Mouse (Mus musculus): Measurements from ENCODE around the gene Prm2.
"Not testable (repeated sequence)": the region's sequence is repeated elsewhere in the genome, so short reads cannot be mapped to it uniquely, and the experiment has no call there.

Prm2 gene

DNA sequence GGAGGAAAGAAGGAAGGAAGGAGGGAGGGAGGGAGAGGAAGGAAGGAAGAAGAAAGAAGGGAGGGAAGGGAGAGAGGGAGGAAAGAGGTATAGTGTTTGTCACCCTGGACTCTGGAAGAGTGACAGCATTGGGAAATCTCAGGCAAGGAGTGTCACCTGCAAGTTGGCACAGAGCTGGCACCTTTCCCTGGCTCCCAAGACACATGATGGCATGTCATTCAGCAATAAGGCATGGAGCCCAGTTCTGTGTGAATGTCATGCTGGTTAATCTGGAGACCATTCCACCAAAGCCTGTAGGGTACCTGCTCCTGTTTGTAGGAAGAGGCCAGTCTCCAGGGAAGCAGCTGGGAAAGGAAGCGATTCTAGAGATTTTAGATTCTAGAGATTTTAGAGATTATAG is 14.4 kb upstream of the Prm2 start:
- DNase-seq: peak; percentile 43 to 52

DNA sequence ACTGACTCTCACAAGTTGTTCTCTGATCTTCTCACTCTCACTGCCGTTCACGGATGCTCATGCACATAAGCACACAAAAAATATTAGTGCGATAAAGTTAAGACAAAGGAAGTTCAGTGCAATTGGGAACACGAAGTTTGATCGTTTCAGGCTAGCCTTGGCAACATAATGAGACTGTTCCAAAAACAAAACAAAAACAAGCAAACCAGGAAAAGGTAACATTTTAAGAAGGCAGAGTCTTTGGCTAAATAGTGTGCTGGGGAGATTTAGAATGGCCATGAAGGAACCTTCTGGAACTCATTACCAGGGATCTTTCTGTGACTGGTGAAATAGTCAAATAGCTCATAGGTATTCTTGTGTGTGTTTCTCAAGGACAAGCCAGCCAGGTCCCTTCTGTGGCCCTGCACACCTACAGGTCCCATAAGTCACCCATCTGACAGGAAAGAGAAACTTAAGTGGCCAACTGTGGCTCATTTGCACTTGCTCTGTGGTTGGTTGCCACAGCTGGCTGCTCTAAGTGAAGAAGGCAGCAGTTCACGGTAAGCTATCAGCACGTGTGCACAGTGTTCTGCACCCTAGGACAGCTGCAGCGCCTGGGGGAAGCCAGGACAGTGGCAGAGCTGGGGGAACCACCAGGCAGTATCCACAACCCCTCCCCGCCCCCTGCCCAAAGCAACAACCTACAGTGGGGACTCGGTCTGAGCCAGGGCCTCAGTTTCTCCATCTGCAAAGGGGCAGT is 10.0 kb upstream of the Prm2 start, which contains the start of gene Prm1:
Prm1 (minus strand) TSS at position 51 of the 739 bp plus-strand sequence.
- no peak for DNase-seq

DNA sequence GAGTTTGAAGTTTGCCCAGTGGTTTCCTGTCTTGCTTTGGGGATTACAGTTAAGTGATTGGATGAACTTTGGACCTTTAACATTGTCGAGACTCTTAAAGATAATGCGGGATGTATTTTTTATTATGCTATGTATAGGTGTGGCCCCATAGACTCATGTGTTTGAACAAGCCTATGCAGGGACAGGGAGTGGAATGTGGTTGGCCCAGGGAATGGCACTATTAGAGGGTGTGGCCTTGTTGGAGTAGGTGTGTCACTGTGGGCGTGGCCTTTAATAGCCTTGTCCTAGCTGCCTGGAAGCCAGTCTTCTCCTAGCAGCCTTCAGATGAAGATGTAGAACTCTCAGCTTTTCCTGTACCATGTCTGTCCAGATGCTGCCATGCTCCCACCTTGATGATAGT is 6.5 kb upstream of the Prm2 start:
- not testable (repeated sequence) for DNase-seq

DNA sequence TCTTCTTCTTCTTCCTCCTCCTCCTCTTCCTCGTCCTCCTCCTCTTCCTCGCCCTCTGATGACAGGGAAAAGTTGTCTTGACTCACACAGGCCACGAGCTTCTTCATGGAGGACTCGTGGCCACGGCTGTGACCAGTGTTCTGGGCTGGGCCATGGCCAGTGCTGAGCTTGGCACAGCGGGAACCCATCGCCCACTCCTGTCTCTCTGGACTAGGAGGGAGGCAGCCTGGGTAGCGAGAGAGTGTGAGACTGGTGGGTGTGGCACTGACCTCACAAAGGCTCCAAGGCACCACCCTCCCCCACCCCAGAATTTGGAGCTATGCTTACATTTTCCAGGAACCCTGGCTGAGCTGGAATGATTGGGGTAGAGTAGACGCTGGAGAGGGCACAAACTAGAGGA is 5.2 kb downstream of the Prm2 start, which contains the start of gene Prm3:
Prm3 (minus strand) TSS at position 213 of the 400 bp plus-strand sequence.
- no peak for DNase-seq

DNA sequence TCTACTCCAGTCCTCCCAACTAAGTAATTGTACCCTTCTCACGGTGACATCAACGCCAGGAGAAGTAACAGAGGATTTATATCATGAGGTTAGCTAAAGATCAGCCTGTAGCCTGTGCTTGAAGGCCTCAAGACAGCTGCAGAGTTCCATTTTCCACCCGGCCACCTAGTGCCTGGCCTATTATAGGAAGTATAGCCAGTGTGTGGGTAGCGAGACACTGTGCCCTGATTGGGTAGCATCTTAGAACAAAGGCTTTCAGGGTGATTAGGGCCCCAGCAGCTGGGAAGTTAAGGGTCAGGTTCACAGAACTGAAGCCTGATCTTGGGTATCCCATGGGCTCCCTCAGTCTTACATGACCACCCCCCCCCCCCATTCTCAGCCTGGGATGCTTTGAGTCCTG is 7.1 kb downstream of the Prm2 start:
- no peak for DNase-seq

DNA sequence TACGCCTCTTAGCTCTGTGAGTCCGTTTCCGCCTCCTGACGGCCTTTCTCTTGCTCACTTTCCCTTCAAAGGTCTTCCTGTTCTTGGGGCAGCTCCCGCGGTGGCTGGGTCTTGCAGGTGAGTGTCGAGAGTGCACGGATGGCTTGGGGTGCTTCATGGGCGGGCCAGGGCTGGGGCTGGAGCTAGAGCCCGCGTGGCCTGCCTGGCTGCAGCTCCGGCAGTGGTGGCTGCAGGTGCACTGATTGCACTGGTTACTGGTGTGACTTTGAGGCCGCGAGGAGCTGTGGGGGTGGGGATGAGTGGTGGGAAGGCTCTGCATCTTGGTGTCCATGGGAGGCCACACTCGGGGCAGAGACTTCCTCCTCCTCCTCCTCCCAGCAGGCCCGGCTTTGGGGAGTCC is 7.7 kb downstream of the Prm2 start, which contains the start of gene Tnp2:
Tnp2 (minus strand) TSS at position 390 of the 400 bp plus-strand sequence.
- DNase-seq: no peak

DNA sequence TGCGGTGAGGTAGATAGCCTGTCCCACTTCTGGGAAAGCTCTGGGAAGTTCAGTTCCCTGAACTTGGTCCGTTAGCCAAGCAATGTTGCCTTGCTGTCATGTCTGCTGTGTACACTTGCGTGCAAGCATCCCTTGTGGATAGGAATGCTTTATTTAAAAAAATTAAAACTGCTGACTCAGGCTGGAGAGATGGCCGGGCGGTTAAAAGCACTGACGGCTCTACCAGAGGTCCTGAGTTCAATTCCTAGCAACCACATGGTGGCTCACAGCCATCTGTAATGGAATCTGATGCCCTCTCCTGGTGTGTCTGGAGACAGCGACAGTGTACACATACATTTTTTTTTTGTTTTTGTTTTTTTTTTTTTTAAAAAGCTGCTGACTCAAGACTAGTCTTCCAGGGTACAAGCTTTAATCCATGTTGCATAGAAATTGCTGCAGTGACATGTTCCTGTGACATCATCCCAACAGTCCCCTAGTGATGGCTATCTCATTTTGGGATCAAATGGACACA is 8.3 kb downstream of the Prm2 start:
- no peak for DNase-seq

DNA sequence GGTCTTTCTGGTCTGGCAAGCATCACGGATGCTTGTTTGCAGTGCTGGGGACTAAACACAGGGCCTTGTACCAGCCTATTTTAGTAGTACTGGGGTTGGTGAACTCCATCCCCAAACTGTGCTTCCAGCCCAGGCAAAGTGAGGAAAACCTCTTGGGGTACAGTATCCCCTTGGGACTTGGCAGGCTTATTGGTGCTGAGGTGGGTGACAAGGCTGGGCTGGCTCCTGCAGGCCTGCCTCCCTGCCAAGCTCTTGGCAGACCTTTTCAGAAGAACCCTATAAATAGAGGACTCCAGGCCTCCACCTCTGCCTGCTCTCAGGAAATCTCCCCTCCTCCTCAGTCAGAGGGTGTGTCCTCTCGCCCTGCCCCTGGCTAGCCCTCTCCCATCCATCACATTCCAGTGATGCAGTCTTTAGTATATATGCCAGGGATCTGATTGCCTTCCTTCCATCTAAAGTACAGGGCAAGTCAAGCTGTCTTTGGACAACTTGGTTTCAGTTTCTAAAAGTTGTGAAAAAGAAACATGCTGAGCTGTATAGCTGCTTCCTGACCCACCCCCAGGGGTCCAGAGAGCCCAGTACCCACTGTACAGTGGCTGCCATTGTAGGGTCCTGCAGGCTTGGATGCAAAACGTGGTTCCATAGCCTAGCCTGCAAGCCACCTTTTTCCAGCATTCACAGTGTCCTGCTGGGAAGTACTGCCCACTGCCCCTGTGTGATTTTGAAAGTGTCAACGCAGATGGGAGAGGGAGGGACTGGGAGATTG is 9.0 kb downstream of the Prm2 start:
- no peak for DNase-seq

DNA sequence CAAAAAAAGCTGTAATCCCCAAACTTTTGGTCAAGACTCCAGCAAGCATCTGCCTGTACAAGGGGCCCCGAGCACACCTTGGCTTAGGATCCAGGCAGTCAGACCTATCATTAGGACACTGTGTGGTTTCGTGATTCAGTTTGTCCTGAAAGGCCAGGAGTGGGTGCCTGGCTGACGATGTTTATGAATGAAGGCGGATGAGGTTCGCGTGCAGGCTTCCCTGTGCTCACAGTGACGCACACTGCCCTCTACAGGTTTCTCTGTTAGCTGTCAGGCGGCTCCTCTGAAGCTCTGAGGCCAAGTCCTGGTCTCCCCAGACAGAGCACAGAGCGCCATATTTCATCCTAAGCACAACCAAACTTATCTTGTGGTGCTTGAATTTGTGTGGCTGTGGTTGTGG is 9.6 kb downstream of the Prm2 start:
- DNase-seq: peak; percentile 81 to 86

DNA sequence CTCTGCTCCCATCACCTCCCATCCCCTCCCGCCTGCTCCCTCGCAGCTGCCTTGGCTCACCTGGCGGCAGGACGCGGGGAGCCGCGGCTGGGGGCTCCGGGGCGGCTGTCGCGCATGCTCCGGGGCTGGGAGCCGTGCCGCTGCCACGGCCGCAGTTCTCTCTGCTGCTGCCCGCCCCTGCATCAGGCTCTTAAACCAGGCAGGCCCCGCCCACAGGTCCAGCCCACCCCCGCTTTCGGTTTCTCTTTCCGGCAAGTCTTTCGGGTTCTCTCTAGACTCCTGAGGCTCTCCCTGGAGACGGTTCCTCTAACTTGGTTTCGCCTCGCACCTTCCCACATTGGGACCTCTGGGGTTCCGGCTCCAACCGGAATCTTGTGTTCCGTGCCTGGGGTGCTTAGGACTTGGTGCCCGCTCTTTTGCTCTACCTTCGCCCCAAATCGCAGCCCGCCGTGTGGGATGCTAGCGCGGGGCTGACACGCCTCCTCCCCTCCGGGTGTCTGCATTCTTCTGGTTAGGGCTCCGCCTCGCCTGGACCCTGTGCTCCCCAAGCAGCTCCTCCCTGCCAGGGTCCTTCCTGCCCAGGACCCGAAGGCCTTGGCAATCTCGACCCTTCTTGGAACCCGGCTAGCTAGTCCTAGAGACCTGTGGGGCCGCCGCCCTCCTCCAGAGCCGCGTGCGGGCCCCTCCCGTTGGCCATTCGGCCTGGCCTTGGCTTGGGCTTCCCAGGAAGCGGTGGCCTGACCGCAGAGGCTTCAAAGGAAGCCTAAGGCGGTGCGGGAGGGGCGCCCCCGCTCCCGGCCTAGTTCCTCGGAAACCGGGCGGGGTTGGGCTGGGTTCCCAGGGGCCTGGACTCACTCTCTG is 10.3 kb downstream of the Prm2 start, which contains the start of gene Socs1:
Socs1 (minus strand) TSS at position 166 of the 861 bp plus-strand sequence.
- DNase-seq: peak; percentile 65 to 66

DNA sequence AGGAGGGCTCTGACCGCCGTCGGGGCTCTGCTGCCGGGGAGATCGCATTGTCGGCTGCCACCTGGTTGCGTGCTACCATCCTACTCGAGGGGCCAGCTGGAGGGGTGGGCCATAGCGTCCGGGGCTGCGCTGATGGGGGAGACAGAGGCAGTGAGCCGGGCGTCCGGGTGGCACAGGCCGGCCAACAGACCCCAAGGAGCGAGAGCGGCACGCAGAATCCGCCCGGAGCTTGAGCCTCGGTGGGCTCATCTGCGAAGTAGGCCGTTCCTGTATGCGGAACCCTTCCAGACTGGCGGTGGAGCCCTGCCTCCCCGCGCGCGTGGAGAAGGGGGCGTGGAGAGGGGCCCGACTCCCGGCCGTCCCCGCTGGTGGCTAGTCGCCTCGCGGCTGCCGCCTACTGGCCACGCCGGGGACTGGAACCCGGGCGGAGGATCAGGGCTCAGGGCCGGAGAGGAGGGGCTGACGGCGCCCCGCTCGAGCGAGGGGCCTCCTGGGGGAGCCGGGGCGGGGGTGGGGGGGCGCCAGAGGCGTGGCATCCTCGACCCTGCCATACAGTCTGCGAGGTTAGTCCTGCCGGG is 11.1 kb downstream of the Prm2 start:
- DNase-seq: peak; percentile 86 to 88

DNA sequence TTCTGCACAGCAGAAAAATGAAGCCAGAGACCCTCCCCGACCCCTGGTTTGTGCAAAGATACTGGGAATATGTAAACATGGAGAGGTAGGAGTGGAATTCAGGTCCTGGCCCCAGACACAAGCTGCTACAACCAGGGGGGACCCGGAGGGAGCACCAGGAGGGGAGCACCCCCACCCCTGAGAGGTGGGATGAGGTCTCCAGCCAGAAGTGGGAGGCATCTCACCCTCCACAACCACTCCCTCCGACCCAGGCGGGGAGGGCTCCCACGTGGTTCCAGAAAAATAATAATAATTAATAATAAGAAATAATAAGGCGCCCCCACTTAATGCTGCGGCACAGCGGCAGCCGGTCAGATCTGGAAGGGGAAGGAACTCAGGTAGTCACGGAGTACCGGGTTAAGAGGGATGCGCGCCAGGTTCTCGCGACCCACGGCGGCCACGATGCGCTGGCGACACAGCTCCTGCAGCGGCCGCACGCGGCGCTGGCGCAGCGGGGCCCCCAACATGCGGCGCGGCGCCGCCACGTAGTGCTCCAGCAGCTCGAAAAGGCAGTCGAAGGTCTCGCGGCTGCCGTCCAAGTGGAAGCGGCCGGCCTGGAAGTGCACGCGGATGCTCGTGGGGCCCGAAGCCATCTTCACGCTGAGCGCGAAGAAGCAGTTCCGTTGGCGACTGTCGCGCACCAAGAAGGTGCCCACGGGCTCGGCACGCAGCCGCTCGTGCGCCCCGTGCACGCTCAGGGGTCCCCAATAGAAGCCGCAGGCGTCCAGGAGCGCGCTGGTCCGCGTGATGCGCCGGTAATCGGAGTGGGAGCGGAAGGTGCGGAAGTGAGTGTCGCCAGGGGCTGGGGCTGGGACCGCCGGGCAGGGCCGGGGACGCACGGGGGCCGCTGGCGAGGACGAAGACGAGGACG is 11.8 kb downstream of the Prm2 start:
- DNase-seq: peak; percentile 27 to 33

DNA sequence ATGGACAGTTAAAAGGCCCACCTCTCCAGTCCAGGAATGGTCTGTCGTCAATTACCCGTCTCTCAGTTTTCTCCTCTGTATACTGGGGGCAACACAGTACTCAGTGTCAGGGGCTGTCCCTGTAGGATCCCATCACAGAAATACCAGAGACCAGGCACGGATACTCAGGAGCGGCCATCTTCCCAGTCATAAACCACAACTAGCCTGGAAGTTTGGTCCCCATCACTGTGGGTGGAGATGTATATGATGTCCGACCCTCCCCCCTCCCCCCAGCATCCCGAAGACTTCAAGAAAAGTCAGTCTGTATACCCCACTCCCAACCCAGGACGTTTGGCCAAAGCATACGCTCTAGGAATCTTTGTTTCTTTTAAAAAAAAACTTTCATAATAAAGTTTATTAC is 12.5 kb downstream of the Prm2 start:
- DNase-seq: no peak

DNA sequence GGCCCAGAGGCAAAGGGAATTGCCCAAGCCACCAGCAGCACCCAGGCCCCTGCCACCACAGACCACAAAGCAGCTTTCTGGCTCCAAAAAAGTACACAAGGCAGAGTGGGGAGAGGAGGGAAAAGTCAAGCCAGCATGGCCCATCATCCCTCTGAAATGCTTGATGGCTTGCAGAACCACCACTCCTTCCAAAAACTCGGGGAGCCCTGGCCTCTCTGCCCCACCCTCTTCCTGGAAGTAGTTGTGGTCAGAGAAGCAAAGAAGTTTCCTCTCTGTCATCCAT is 12.8 kb downstream of the Prm2 start:
- DNase-seq: no peak

DNA sequence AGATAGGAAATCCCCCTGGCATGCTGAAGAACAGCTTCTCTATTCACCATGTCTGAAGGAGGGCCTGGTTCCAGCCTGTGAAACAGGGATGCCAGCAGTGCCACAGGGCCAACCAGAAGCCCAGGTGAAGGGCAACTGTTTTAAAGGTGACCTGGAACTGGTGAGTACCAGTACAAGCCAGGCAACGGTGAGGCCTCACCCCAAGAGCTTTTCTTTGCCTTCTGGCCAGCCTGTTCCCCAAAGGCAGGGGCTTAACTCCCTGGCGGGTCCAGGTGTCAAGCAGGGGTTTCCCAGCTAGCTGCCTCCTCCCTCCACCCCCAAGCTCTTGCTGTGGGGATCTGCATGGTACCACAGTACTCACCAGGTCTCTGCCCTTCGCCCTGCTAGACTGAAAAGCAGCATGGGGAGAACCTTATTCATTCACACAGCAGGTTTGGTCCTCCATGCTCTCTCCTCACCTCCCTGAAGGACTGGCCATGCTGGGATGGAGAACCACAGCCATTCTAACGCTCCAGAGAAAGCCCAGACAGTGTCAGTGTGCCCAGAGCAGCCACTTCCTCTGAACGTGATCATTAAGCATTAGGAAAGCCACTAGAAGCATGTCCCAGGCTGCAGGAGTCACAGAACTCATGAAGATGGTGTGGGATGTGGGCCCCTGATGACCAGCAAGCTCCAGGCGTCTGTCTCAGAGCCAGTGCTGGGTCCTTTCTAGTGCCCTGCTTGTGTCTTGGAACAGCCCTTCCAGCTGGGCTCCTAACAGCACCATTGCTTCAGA is 13.4 kb downstream of the Prm2 start:
- DNase-seq: no peak

DNA sequence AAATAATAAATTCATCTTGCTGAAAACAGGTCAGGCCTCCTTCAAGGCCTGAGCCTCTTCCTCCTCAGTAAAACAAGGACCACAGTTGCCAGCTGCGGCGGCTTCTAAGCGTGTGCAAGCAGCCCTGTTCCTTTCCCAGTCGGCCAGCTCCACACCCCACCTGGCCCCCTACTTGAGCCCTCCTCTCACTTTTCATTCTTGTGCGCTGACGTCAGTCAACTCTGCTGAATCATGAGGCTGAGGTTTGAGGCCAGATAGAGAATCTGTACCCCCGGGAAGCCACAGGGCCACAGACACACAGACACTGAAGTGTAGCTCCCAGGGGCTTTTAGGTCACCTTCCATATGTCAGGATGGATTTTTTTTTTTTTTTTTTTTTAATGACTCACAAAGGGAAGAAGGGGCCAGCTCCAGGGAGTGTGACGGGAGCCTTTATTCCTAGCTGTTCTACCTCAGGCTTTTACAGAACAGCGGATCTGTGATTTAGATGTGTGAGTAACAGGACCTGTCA is 14.0 kb downstream of the Prm2 start:
- no peak for DNase-seq

DNA sequence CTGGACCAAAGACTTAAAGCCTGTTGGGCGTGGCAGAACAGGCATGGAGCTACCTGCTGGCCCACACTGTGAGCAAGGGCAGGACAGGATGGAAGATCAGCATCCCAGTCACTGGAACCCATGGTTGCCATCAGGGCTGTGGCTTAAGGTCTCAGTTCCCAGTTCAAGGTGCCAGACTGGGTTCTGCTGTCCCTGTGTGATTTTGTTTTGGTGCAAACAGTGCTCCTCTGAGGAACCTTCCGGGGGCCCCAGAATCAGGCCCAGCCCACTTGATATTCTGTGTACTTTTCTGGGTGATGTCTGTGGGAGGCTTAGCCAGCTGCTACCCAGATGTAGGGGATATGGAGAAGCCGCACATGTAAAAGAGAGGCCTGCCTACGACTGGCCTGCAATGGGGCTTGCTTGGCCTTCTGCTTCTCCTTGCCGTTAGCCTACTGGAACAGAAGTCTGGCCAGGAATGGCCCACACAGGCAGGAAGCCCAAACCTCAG is 15.3 kb downstream of the Prm2 start:
- no peak for DNase-seq

DNA sequence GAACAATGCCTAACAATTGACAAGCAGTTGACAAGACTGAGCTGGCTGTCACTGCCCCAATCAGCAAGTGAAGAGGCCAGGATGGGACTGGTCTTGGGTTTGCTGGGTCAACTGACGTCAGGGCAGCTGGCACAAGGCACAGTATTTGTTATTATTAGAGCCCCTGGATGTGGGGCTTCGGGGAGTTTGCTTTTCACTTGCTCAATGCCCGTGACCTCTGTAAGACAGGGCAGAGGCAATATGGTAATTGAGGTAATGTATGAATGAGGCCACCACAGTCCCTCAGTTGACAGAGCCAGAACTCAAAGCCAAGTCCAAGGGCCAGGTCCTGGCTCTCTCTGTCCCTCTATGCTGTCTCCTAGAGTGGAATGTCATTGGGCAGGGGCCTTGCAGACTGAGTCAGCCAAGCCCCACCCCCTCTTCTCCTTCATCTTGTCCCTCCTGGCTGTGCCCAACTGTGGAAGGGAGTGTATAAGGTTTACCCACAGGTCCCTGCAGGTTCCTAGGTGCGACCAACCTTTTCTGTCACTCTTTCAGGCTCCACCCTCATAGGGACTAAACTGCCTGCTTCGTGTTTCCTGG is 18.3 kb downstream of the Prm2 start:
- DNase-seq: no peak

DNA sequence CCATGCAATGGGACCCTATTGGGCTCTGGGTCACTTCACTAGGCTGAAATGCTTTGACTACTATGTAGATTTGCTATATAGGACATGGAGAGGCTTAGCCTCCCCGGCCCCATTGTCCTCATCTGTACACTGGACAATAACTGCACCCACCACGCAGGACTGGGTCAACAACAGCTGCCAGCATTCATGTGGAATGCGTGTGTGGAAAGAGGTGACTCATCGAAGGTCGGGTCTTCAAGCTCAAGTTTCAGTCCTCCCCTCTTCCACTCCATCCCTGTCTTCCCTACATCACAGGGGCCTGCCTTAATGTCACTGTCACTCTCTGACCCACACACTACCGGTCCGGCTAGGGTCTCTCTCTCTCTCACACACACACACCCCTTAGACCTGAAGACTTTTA is 19.6 kb downstream of the Prm2 start:
- no peak for DNase-seq

DNA sequence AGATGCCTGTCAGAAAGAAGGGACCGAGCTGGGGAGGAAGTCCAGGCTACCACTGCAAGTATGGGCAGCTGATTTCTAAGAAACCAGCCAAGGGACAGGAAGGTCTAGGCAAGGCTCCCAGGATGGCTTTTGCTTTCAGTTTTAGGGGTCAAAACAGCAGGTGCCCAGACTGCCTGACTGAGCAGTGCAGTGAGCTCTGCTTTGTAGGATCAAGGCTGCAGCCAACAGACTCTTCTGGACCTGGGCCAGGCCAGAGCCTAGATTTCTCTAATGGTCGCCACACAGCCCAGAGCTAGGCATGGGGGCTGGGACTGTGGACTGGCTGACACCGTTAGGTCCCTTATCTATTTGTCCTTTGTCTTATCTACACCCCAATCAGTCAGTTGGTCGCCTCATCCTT is 21.2 kb downstream of the Prm2 start:
- DNase-seq: no peak
